Mouse (Mus musculus) erythroblast, embryonic 14.5 days (primary cell): ENCODE data around the gene Terb2.

Source experiments
- GATA1 ChIP-seq: IDR thresholded peaks from 2 replicates; pipeline ENCODE4 v1.6.1; 2012; ENCODE audit warnings: low read length, inconsistent platforms, mixed read lengths
- TAL1 ChIP-seq: IDR thresholded peaks from 3 replicates; pipeline ENCODE4 v1.6.1; 2012; ENCODE audit warnings: low read length, inconsistent platforms, mixed read lengths

GRCm38 (mm10) chr2:122157561-122157960, 28.5 kb upstream of the Terb2 start:
- TF ChIP-seq GATA1 (no peak), TAL1 (no peak)
